Comparison of ENCODE assay signal across 15 mouse cellular contexts in genomic region chr1:33044388-33044787, GRCm38 (mm10).
"Had no signal": no experiment of that assay in that cellular context is flagged by ENCODE, and none has a peak within 500 bp of the region (broad histone marks: within the 10 kb centered on the region; RNA-seq: fewer than 3 reads in every experiment).

No protein-coding gene starts in this region.

- H3K4me2 ChIP-seq: neural tube, embryonic 15.5 days; stomach, embryonic 15.5 days had no signal

- H3K27ac ChIP-seq: neural tube, embryonic 15.5 days; stomach, embryonic 15.5 days; stomach, postnatal 0 days had no signal

- H3K27me3 ChIP-seq: neural tube, embryonic 15.5 days; stomach, embryonic 15.5 days had no signal

- H3K4me3 ChIP-seq: neural tube, embryonic 15.5 days; stomach, embryonic 15.5 days had no signal

- H3K9me3 ChIP-seq: neural tube, embryonic 15.5 days; stomach, embryonic 15.5 days had no signal

- H3K9ac ChIP-seq: neural tube, embryonic 15.5 days; stomach, embryonic 15.5 days had no signal

- DNase-seq: retina, postnatal 1 day; right cerebral cortex, adult 18-20 months; right cerebral cortex, postnatal 14 days; right cerebral cortex, postnatal 25 days; right cerebral cortex, postnatal 4 days; spleen, adult 18-20 months; thymus, adult 18-20 months; thymus, adult 2 months; thymus, postnatal 14 days; thymus, postnatal 25 days; thymus, postnatal 36 days; thymus, postnatal 4 days had no signal

- H3K4me1 ChIP-seq: neural tube, embryonic 15.5 days; stomach, embryonic 15.5 days had no signal

- H3K36me3 ChIP-seq: neural tube, embryonic 15.5 days; stomach, embryonic 15.5 days had no signal
